Mouse (Mus musculus) embryonic facial prominence, embryonic 12.5 days (tissue): ENCODE measurements around the gene Tut4. TPM values are rescaled to one million over a fixed set of nuclear protein-coding genes. Genes with fewer than 3 reads are reported as not detected.

ENCODE experiments used
- ATAC-seq: fragments of 200-750 bp; cut with Nextera tagmentation; 2 replicates; pipeline ENCODE4 v1.8.0; 2017; ENCODE audit not compliant: insufficient number of reproducible peaks, insufficient read depth, low FRiP score, low TSS enrichment
- H3K27ac ChIP-seq: fragments of 300-500 bp; sonication (generic); 2 replicates; pipeline ENCODE4 v1.5.1; 2016; ENCODE audit warnings: mild to moderate bottlenecking
- H3K27me3 ChIP-seq: fragments of 300-500 bp; sonication (generic); 2 replicates; pipeline ENCODE4 v1.6.1; 2016; ENCODE audit warnings: mild to moderate bottlenecking, moderate library complexity
- H3K36me3 ChIP-seq: fragments of 300-500 bp; sonication (generic); 2 replicates; pipeline ENCODE4 v1.6.1; 2016; ENCODE audit warnings: mild to moderate bottlenecking
- H3K4me1 ChIP-seq: fragments of 300-500 bp; sonication (generic); 2 replicates; pipeline ENCODE4 v1.6.1; 2016
- H3K4me2 ChIP-seq: fragments of 300-500 bp; sonication (generic); replicated peaks from 2 replicates; pipeline ENCODE4 v1.6.1; 2016; ENCODE audit warnings: mild to moderate bottlenecking, moderate library complexity
- H3K4me3 ChIP-seq: fragments of 300-500 bp; sonication (generic); 2 replicates; pipeline ENCODE4 v1.5.1; 2016; ENCODE audit warnings: mild to moderate bottlenecking
- H3K9ac ChIP-seq: fragments of 300-500 bp; sonication (generic); 2 replicates; pipeline ENCODE4 v1.6.1; 2016; ENCODE audit warnings: mild to moderate bottlenecking, moderate library complexity
- H3K9me3 ChIP-seq: fragments of 300-500 bp; sonication (generic); 2 replicates; pipeline ENCODE4 v1.6.1; 2016; ENCODE audit warnings: mild to moderate bottlenecking, moderate library complexity
- WGBS: fragments of 180-500 bp; shearing (Covaris S2); methylation state at CpG from one replicate; pipeline ENCODE4 v1.1.7; 2016; 5-methylcytosine and 5-hydroxymethylcytosine counted together
- polyA plus RNA-seq: library from polyadenylated mRNA; unstranded; fragments of >200 nt; fragmentation: Nextera tagmentation; extraction: Ambion mirVana; gene quantifications from 2 replicates; pipeline ENCODE4 v1.2.1, GENCODE M21; 2016

Gene Tut4
- polyA plus RNA-seq, result 140 and 146 TPM in 2 replicates

DNA sequence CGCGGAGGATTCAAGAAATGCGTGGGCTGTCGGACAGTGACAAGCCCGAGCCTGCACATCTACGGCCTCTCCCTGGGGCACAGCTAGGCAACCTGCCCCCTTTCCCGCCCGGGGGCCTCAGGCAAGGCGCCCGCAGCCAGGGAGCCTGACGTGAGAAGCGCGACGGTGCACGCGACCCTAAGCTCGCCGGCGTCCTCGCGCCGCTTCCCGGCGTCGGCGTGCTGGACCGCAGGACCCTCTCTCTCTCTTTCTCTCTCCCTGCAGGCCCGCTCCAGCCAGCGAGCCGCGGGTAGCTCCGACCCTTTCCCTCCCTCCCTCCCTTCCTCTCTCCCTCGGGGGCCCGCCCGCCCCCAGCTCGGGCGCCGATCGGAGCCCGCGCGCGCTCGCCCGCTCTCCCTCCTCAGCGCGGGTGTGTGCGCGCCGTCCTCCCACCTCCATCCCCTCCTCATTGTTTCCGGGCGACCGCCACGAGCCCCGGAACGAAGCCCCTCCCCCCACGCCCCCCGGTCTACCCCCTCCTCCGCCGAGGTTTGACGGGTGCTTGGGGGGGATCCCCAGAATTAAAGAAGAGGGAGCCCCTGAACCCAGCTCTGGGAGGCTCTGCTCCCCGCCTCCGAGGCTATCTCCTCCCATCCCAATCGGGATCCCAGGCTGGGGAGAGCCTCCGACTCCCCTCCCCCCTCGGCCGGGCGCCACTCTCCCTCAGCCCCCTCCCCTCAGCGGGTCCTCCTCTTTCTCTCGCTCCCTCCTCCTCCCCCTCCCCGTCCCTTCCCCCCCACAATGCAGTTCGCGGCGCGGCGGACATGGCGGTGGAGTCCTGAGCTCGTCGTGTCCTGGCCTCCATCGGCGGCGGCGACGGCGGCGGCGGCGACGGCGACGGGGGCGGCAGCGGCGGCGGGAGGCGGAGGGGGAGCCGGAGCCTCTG is at the start of gene Tut4:
TSS of gene Tut4 (plus strand) at position 196 of the 925 bp plus-strand sequence.
- Histone ChIP-seq H3K36me3 (peaks cover 7% of the 10 kb centered on the region; the same call in 1 of the 2 replicates), H3K27ac (peak within 1 kb of the TSS; percentile 99), H3K4me2 (peak within 1 kb of the TSS; percentile 76), H3K27me3 (no peaks in the 10 kb centered on the region), H3K9ac (peak within 1 kb of the TSS; percentile 100), H3K9me3 (no peaks in the 10 kb centered on the region), H3K4me1 (peaks cover 6% of the 10 kb centered on the region), H3K4me3 (peak within 1 kb of the TSS; percentile 98)
- ATAC-seq, result peak; percentile 90
- WGBS, result under 1% methylated on average over 95 of the region's 97 CpGs

- no peaks in the 10 kb centered on the region for H3K27me3 ChIP-seq
- H3K9ac ChIP-seq, result no peak overlapping the region
- no peak overlapping the region for H3K27ac ChIP-seq
- H3K36me3 ChIP-seq, result no peaks in the 10 kb centered on the region
- H3K4me1 ChIP-seq, result no peaks in the 10 kb centered on the region
- no peak overlapping the region for H3K4me3 ChIP-seq
- 80% methylated on average over 2 of the region's 2 CpGs for WGBS
- no peak for ATAC-seq
- H3K9me3 ChIP-seq, result no peaks in the 10 kb centered on the region
- H3K4me2 ChIP-seq, result no peak overlapping the region
These were observed 34.6 kb upstream of the Tut4 start for GRCm38 (mm10) chr4:108424587-108424986.

DNA sequence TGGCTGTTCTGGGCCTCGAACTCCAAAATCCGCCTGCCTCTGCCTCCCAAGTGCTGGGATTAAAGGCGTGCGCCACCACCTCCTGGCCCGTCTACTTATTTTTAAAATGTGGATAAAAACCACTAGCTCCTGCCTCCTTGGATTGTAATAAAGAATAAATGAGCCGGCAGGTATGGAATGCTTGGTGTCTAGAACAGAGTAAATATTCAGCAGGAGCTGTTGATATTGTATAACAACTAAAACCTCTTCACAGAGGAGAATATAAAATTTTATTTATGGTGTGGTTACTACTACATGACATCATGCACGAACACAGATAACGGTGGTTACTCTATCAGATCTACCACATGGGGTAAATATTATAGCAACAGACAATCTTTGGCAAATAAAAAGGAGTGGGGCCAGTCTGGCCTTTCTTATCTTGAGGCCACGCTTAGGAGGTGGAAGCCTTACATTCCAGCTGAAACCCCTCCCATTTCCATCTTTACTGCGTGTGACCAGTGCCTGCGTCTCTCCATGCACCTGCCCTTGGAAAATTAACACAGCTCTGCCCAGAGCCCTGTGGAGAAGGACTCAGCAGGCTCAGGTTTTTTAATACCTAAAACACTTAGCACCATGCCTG is 31.4 kb upstream of the Tut4 start:
- Histone ChIP-seq H3K4me1 (peaks cover 25% of the 10 kb centered on the region), H3K4me2 (no peak overlapping the region), H3K27ac (no peak overlapping the region), H3K9me3 (no peaks in the 10 kb centered on the region), H3K36me3 (no peaks in the 10 kb centered on the region), H3K4me3 (no peak overlapping the region), H3K9ac (no peak overlapping the region), H3K27me3 (no peaks in the 10 kb centered on the region)
- ATAC-seq, result no peak
- 79% methylated on average over 11 of the region's 11 CpGs for WGBS

GRCm38 (mm10) chr4:108428341-108428721 is 30.9 kb upstream of the Tut4 start:
- Histone ChIP-seq H3K4me3 (no peak overlapping the region), H3K9me3 (no peaks in the 10 kb centered on the region), H3K27ac (no peak overlapping the region), H3K4me2 (no peak overlapping the region), H3K27me3 (no peaks in the 10 kb centered on the region), H3K36me3 (no peaks in the 10 kb centered on the region), H3K4me1 (peaks cover 29% of the 10 kb centered on the region), H3K9ac (no peak overlapping the region)
- no peak for ATAC-seq
- WGBS, result 81% methylated on average over 6 of the region's 6 CpGs

GRCm38 (mm10) chr4:108430656-108431560 is 28.3 kb upstream of the Tut4 start:
- peaks cover 36% of the 10 kb centered on the region for H3K4me1 ChIP-seq
- no peaks in the 10 kb centered on the region for H3K9me3 ChIP-seq
- no peaks in the 10 kb centered on the region for H3K27me3 ChIP-seq
- ATAC-seq, result peak; percentile 93
- peak overlapping the region; percentile 88 for H3K27ac ChIP-seq
- peak overlapping the region; percentile 13; the same call in 1 of the 2 replicates for H3K4me2 ChIP-seq
- H3K36me3 ChIP-seq, result no peaks in the 10 kb centered on the region
- no peak overlapping the region for H3K9ac ChIP-seq
- H3K4me3 ChIP-seq, result no peak overlapping the region
- 27% methylated on average over 4 of the region's 4 CpGs for WGBS

- no peaks in the 10 kb centered on the region for H3K9me3 ChIP-seq
- no peak for ATAC-seq
- H3K4me3 ChIP-seq, result no peak overlapping the region
- no peaks in the 10 kb centered on the region for H3K36me3 ChIP-seq
- peak overlapping the region; percentile 13 for H3K4me2 ChIP-seq
- peaks cover 36% of the 10 kb centered on the region for H3K4me1 ChIP-seq
- H3K27ac ChIP-seq, result peak overlapping the region; percentile 88
- 15% methylated on average over 2 of the region's 2 CpGs for WGBS
- no peaks in the 10 kb centered on the region for H3K27me3 ChIP-seq
- no peak overlapping the region for H3K9ac ChIP-seq
These were observed 27.7 kb upstream of the Tut4 start for GRCm38 (mm10) chr4:108431561-108431936.

DNA sequence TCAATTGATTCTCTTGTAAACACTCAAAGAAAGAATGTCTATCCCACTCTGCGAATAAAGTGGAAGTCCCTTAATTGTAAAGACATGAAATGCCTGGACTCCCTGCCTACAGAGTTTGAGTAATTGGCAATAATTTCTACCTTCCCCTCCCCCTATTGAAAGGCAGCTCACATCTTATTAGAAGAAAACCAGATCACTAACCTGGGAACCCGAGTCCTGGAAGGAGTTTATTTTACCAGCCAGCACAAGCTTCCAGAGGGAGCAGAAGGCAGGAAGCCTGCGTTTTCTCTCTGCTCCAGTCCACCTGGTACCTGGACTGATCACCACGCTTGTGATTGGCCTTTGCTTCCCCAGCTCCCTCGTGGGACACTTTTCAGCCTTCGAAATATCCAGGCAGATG is 25.9 kb upstream of the Tut4 start:
- H3K27me3 ChIP-seq, result no peaks in the 10 kb centered on the region
- no peak overlapping the region for H3K9ac ChIP-seq
- peaks cover 43% of the 10 kb centered on the region for H3K4me1 ChIP-seq
- H3K9me3 ChIP-seq, result no peaks in the 10 kb centered on the region
- H3K27ac ChIP-seq, result peak overlapping the region; percentile 88
- ATAC-seq, result peak; percentile 61; the same call in 1 of the 2 replicates
- no peak overlapping the region for H3K4me2 ChIP-seq
- WGBS, result 14% methylated on average over 6 of the region's 6 CpGs
- H3K36me3 ChIP-seq, result no peaks in the 10 kb centered on the region
- H3K4me3 ChIP-seq, result no peak overlapping the region

- no peaks in the 10 kb centered on the region for H3K36me3 ChIP-seq
- ATAC-seq, result no peak
- no peaks in the 10 kb centered on the region for H3K27me3 ChIP-seq
- H3K27ac ChIP-seq, result peak overlapping the region; percentile 88
- WGBS, result 54% methylated on average over 4 of the region's 4 CpGs
- H3K4me3 ChIP-seq, result no peak overlapping the region
- H3K9me3 ChIP-seq, result no peaks in the 10 kb centered on the region
- no peak overlapping the region for H3K9ac ChIP-seq
- peaks cover 43% of the 10 kb centered on the region for H3K4me1 ChIP-seq
- 0 out of 2 replicates have a peak overlapping the region, but pooled peaks have one; percentile 7 for H3K4me2 ChIP-seq
These were observed 25.0 kb upstream of the Tut4 start for GRCm38 (mm10) chr4:108434221-108434620.

GRCm38 (mm10) chr4:108434781-108435180 is 24.4 kb upstream of the Tut4 start:
- peak overlapping the region; percentile 31; the same call in 1 of the 2 replicates for H3K27ac ChIP-seq

DNA sequence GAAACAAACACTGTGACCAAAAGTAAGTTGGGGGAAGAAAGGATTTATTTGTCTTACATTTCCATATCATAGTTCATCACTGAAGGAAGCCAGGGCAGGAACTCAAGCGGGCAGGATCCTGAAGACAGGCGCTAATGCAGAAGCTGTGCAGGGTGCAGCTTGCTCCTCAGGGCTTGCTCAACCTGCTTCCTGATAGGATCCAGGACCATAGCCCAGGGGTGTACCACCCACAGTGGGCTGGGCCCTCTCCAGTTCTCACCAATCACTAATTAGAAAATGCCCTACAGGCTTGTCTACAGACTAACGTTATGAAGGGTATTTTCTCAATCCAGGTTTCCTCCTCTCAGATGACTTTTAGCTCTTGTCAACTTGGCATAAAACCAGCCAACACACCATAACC is 23.6 kb upstream of the Tut4 start:
- no peak for ATAC-seq
- H3K27ac ChIP-seq, result no peak overlapping the region
- no peak overlapping the region for H3K9ac ChIP-seq
- WGBS, result 50% methylated on average over 3 of the region's 3 CpGs
- no peaks in the 10 kb centered on the region for H3K36me3 ChIP-seq
- H3K4me1 ChIP-seq, result peaks cover 40% of the 10 kb centered on the region
- H3K4me3 ChIP-seq, result no peak overlapping the region
- H3K4me2 ChIP-seq, result no peak overlapping the region
- no peaks in the 10 kb centered on the region for H3K27me3 ChIP-seq
- H3K9me3 ChIP-seq, result no peaks in the 10 kb centered on the region

More at GRCm38 (mm10) chr4:108434781-108435180, 24.4 kb upstream of the Tut4 start:
- no peaks in the 10 kb centered on the region for H3K9me3 ChIP-seq
- no peaks in the 10 kb centered on the region for H3K36me3 ChIP-seq
- H3K4me3 ChIP-seq, result no peak overlapping the region
- H3K4me1 ChIP-seq, result peaks cover 43% of the 10 kb centered on the region
- no peaks in the 10 kb centered on the region for H3K27me3 ChIP-seq
- H3K4me2 ChIP-seq, result no peak overlapping the region
- no peak for ATAC-seq
- no peak overlapping the region for H3K9ac ChIP-seq
- 91% methylated on average over 3 of the region's 3 CpGs for WGBS

DNA sequence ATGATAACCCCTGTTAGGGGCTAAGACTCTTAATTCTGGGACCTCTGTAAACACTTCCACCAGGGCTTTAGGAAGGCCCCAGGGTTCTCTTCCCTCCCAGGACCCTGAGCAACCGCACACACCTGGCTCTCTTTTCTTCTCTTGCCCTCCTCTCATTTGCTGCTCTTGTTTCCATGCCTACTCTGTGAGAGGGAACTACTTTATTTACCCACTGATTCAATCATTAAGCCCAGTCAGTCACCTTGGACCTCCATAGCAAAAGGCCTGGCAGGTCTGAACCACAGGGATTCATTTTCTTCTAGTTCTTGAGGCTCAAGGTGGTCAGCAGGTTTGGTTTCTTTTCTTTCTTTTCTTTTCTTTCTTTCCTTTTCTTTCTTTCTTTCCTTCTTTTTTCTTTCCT is 23.0 kb upstream of the Tut4 start:
- Histone ChIP-seq H3K9ac (no peak overlapping the region), H3K4me1 (peaks cover 34% of the 10 kb centered on the region), H3K27ac (no peak overlapping the region), H3K36me3 (no peaks in the 10 kb centered on the region), H3K9me3 (no peaks in the 10 kb centered on the region), H3K27me3 (no peaks in the 10 kb centered on the region), H3K4me3 (no peak overlapping the region), H3K4me2 (no peak overlapping the region)
- 73% methylated on average over 1 of the region's 1 CpGs for WGBS
- no peak for ATAC-seq
